Mouse (Mus musculus): ENCODE results near the gene ccdc198.

DNA sequence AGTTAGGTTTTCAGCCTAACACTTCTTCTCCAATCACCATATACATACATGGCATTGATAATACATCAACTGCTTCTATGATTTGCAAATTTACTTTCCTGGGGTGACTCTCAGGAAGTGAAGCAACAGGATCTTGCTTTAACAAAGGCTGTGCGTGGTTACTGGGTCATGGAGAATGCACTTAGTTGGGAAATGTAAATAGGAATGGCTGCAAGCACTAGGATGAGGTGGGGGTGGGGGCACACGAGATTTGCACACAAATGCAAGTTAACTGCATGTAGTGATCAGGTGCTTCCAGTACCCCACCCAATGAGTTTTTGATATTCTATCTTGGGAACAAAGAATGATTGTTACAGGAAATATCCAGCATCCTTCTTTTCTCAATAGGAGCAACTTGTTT lies 30.1 kb upstream of the ccdc198 start:
- TF ChIP-seq CTCF (IDR thresholded peaks at IDR 0.05; ENCODE audit: low read depth): no peak
- TF ChIP-seq EP300 (IDR thresholded peaks at IDR 0.05; ENCODE audit: low read depth): no peak

Measured in liver, embryonic 14.5 days (tissue).